Mouse (Mus musculus) erythroblast, embryonic 14.5 days (primary cell): ENCODE measurements at regions not wholly inside any gene's neighbourhood (a gene's known extent, or its start where the extent isn't known, plus 50 kb on each side); places are given as distances from the start of the nearest gene placed in this dataset.

Source experiments
- H3K27me3 ChIP-seq: 2 replicates; pipeline ENCODE4 v1.6.1; 2012; ENCODE audit warnings: inconsistent platforms; ENCODE audit not compliant: control insufficient read depth
- H3K36me3 ChIP-seq: 2 replicates; pipeline ENCODE4 v1.6.1; 2012; ENCODE audit warnings: mild to moderate bottlenecking, inconsistent platforms; ENCODE audit not compliant: control insufficient read depth
- H3K4me1 ChIP-seq: 2 replicates; pipeline ENCODE4 v1.6.1; 2012; ENCODE audit warnings: inconsistent platforms; ENCODE audit not compliant: control insufficient read depth
- H3K4me3 ChIP-seq: replicated peaks from 2 replicates; pipeline ENCODE3; 2012; ENCODE audit warnings: moderate library complexity, mild to moderate bottlenecking, inconsistent platforms
- H3K9me3 ChIP-seq: 2 replicates; pipeline ENCODE4 v1.6.1; 2012; ENCODE audit warnings: low read length, inconsistent platforms, mixed read lengths; ENCODE audit not compliant: control insufficient read depth
- GATA1 ChIP-seq: IDR thresholded peaks from 2 replicates; pipeline ENCODE4 v1.6.1; 2012; ENCODE audit warnings: low read length, inconsistent platforms, mixed read lengths
- TAL1 ChIP-seq: IDR thresholded peaks from 3 replicates; pipeline ENCODE4 v1.6.1; 2012; ENCODE audit warnings: low read length, inconsistent platforms, mixed read lengths

DNA sequence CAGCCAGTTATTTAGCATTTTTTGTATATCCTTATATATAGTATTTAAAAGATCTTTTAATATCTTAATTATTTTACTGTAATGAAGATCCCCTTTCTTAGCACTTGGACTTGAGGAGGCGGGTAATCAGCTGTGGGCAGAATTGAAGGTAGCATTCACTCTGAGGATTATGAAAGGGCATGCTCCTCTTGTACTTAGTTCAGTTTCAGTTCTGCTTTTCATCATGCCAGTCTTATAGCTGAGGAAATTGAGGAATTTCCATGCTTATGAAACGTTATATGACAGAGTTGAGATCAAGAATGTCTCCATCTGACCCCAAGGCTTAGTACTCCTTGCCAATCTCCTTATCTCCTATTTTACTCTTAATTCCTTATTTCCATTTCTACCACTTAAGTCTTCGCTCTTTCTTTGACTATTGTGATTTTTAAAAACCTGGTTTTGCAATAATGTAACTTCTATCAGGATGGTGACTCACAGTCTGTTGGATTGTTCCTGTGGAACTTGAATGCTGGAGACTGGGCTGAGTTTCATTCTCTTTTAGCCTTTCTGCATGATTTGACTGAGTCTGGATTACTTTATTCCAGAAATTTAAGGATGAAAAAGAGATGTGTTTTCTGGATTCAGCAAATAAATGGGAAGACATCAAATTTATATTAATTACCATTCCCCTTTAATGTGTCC, 133.6 kb downstream of the Papss1 start:
- Histone ChIP-seq H3K4me1 (no peaks in the 10 kb centered on the region), H3K9me3 (no peaks in the 10 kb centered on the region), H3K27me3 (no peaks in the 10 kb centered on the region), H3K4me3 (no peak overlapping the region), H3K36me3 (no peaks in the 10 kb centered on the region)
- TF ChIP-seq TAL1 (no peak), GATA1 (no peak)

GRCm38 (mm10) chr3:131703134-131703533, 138.6 kb downstream of the Papss1 start:
- TF ChIP-seq TAL1: no peak
- no peak for TF ChIP-seq GATA1
- H3K9me3 ChIP-seq: 0 out of 2 replicates have a peak, but pooled peaks cover 4% of the 10 kb centered on the region
- no peaks in the 10 kb centered on the region for H3K4me1 ChIP-seq
- H3K27me3 ChIP-seq: no peaks in the 10 kb centered on the region
- H3K36me3 ChIP-seq: no peaks in the 10 kb centered on the region
- H3K4me3 ChIP-seq: no peak overlapping the region

- peaks cover 3% of the 10 kb centered on the region; the same call in 1 of the 2 replicates for H3K9me3 ChIP-seq
- H3K27me3 ChIP-seq: no peaks in the 10 kb centered on the region
- H3K4me3 ChIP-seq: no peak overlapping the region
- no peaks in the 10 kb centered on the region for H3K4me1 ChIP-seq
- no peaks in the 10 kb centered on the region for H3K36me3 ChIP-seq
- TF ChIP-seq GATA1 (no peak), TAL1 (no peak)
These were observed 149.0 kb downstream of the Papss1 start for GRCm38 (mm10) chr3:131713532-131713931.

- no peaks in the 10 kb centered on the region for H3K36me3 ChIP-seq
- H3K27me3 ChIP-seq: no peaks in the 10 kb centered on the region
- H3K4me3 ChIP-seq: no peak overlapping the region
- TF ChIP-seq GATA1 (no peak), TAL1 (no peak)
- no peaks in the 10 kb centered on the region for H3K4me1 ChIP-seq
- H3K9me3 ChIP-seq: peaks cover 3% of the 10 kb centered on the region; the same call in 1 of the 2 replicates
These were observed 154.2 kb downstream of the Papss1 start for GRCm38 (mm10) chr3:131718761-131719160.

GRCm38 (mm10) chr3:131728618-131729017, 164.1 kb downstream of the Papss1 start:
- no peaks in the 10 kb centered on the region for H3K27me3 ChIP-seq
- H3K4me3 ChIP-seq: no peak overlapping the region
- no peaks in the 10 kb centered on the region for H3K9me3 ChIP-seq
- TF ChIP-seq GATA1 (peak; percentile 23; the same call in 1 of the 2 replicates), TAL1 (peak; percentile 56; the same call in 2 of the 3 replicates)
- H3K36me3 ChIP-seq: no peaks in the 10 kb centered on the region
- peaks cover 26% of the 10 kb centered on the region for H3K4me1 ChIP-seq

GRCm38 (mm10) chr3:131734226-131734625, 169.7 kb downstream of the Papss1 start:
- H3K4me3 ChIP-seq: no peak overlapping the region
- peaks cover 13% of the 10 kb centered on the region for H3K4me1 ChIP-seq
- H3K27me3 ChIP-seq: no peaks in the 10 kb centered on the region
- no peaks in the 10 kb centered on the region for H3K36me3 ChIP-seq
- TF ChIP-seq GATA1: no peak
- no peak for TF ChIP-seq TAL1
- peaks cover 13% of the 10 kb centered on the region for H3K9me3 ChIP-seq

- no peaks in the 10 kb centered on the region for H3K36me3 ChIP-seq
- H3K4me3 ChIP-seq: no peak overlapping the region
- TF ChIP-seq TAL1: no peak
- no peak for TF ChIP-seq GATA1
- peaks cover 16% of the 10 kb centered on the region for H3K9me3 ChIP-seq
- H3K27me3 ChIP-seq: no peaks in the 10 kb centered on the region
- H3K4me1 ChIP-seq: no peaks in the 10 kb centered on the region
These were observed 172.9 kb downstream of the Papss1 start for GRCm38 (mm10) chr3:131737461-131737860.

DNA sequence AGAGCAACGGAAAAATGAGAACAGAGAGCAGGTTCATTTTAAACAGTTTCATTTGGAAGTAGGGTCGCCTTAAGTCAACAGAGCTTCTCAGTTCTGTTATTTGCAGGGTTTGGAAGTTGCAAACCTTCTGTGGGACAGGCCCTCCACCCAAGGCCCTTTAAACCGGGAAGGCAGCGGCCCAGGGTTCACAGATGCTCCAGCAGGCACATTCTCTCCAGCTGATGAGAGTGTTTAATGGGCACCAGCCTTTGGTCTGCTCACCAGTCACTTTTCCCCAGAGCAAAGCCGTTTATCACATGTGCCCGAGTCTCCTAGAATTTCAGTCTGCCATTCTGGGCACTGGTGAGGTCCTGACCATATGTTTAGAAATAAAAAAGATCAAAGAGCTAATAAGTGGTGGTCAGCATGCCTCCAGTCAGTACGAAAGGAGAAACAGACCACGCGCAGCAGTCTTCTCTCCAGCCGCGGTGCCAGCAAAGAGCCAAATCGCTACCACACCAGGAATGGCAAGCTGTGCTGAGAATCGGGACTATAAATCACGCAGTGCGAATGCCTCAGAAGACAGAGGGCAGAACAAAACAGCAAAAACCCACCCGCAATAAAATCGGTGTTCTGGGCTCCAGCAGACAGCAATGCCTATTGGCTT, 173.5 kb downstream of the Papss1 start:
- no peaks in the 10 kb centered on the region for H3K4me1 ChIP-seq
- H3K9me3 ChIP-seq: peaks cover 16% of the 10 kb centered on the region
- H3K4me3 ChIP-seq: no peak overlapping the region
- H3K36me3 ChIP-seq: no peaks in the 10 kb centered on the region
- no peak for TF ChIP-seq GATA1
- no peak for TF ChIP-seq TAL1
- H3K27me3 ChIP-seq: no peaks in the 10 kb centered on the region

DNA sequence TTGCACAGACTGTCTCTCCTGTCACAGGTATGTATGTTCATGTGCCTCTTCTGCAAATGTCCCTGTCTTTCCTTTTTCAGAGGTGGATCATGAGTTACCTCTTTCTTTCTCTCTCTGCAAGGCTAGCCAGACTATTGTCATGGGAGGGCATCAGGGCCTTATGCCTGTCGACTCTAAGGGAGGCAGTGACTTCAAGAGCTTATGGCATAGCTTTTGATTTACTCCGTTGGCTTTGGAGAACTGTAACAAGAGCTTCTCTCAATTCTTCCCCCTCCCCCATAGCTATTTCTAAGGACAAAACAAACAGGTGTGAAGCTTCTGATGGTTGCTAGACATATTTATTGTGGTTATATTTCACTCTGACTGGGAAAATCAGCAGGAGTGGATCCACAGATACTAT, 191.0 kb downstream of the Papss1 start:
- H3K4me3 ChIP-seq: no peak overlapping the region
- H3K4me1 ChIP-seq: no peaks in the 10 kb centered on the region
- TF ChIP-seq TAL1: no peak
- TF ChIP-seq GATA1: no peak
- H3K9me3 ChIP-seq: peaks cover 11% of the 10 kb centered on the region
- H3K36me3 ChIP-seq: no peaks in the 10 kb centered on the region
- no peaks in the 10 kb centered on the region for H3K27me3 ChIP-seq

GRCm38 (mm10) chr3:131756126-131756525, 191.6 kb downstream of the Papss1 start:
- Histone ChIP-seq H3K27me3 (no peaks in the 10 kb centered on the region), H3K36me3 (no peaks in the 10 kb centered on the region)
- no peak for TF ChIP-seq GATA1
- no peak for TF ChIP-seq TAL1

More at GRCm38 (mm10) chr3:131756126-131756525, 191.6 kb downstream of the Papss1 start:
- Histone ChIP-seq H3K9me3 (peaks cover 11% of the 10 kb centered on the region), H3K4me3 (no peak overlapping the region), H3K4me1 (no peaks in the 10 kb centered on the region)
